Mouse (Mus musculus) splenic B cell, adult 2 months (primary cell): Measurements from ENCODE around the gene Fam161a.

Experiments
- DNase-seq: peaks from one replicate; pipeline ENCODE4 v3.0.0-alpha.2; 2011; ENCODE audit warnings: low read depth, low spot score
- H3K27me3 ChIP-seq: 2 replicates; pipeline ENCODE4 v1.6.1; 2012; ENCODE audit warnings: mild to moderate bottlenecking, low read length, moderate library complexity, mixed read lengths; ENCODE audit not compliant: control insufficient read depth, poor library complexity, insufficient read depth, severe bottlenecking
- H3K36me3 ChIP-seq: 2 replicates; pipeline ENCODE4 v1.6.1; 2012; ENCODE audit warnings: mild to moderate bottlenecking, low read length, moderate library complexity, mixed read lengths; ENCODE audit not compliant: control insufficient read depth, poor library complexity, insufficient read depth, severe bottlenecking

Gene Fam161a

GRCm38 (mm10) chr11:22981543-22981950, 25.8 kb upstream of the Fam161a start:
- DNase-seq, result no peak
- H3K36me3 ChIP-seq, result peaks cover 3% of the 10 kb centered on the region; the same call in 1 of the 2 replicates
- H3K27me3 ChIP-seq, result no peaks in the 10 kb centered on the region

- H3K36me3 ChIP-seq, result peaks cover 3% of the 10 kb centered on the region; the same call in 1 of the 2 replicates
- peak; percentile 96 for DNase-seq
- H3K27me3 ChIP-seq, result no peaks in the 10 kb centered on the region
Observed at GRCm38 (mm10) chr11:22981984-22982757, 25.2 kb upstream of the Fam161a start, which contains the start of the genes Gm28048 and Commd1. Gene Gm28048 (minus strand): TSS chr11:22982090. Gene Commd1 (minus strand): TSS chr11:22982382.

GRCm38 (mm10) chr11:22982846-22983245, 24.5 kb upstream of the Fam161a start:
- Histone ChIP-seq H3K27me3 (no peaks in the 10 kb centered on the region), H3K36me3 (peaks cover 3% of the 10 kb centered on the region; the same call in 1 of the 2 replicates)
- no peak for DNase-seq

DNA sequence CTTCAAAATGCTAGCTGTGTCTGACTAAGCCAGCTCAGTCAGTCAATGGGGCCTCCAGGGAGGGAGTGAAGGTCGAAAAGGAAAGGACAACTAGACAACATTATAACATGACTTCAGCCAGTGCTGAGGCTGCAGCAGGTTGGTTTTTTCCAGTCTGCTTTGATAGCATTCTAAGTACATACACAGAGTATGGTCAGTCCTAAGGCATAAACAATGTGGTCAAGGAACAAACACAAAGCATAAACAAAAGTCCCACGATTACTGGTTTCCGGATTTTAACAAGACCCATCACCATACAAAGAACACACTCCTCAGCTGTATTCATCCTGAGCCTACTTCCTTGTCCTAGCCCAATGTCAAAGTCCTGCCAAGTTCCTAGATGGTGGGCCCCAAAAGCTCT, 21.8 kb upstream of the Fam161a start:
- H3K36me3 ChIP-seq, result no peaks in the 10 kb centered on the region
- DNase-seq, result no peak
- H3K27me3 ChIP-seq, result no peaks in the 10 kb centered on the region

- Histone ChIP-seq H3K27me3 (no peaks in the 10 kb centered on the region), H3K36me3 (no peaks in the 10 kb centered on the region)
- DNase-seq, result peak; percentile 83
Observed at GRCm38 (mm10) chr11:22987357-22987756, 20.0 kb upstream of the Fam161a start.

DNA sequence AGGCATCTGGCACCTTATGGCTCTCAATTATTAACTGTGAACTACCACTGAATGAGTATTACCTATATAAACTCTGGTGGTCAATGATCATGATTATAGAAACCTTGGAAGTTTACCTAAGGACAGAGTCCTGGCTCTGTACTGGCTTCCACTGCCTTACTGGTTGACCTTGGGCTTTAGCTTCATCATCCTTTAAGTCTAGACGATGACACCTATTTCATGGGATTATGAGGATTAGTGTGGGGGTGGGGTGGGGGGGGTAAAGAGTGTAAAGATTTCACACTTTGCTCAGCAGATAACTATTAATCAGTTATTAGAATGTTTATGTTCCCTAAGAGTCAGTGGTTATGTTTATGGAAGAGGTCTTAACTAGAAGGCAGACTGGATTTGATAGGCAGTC, 17.5 kb upstream of the Fam161a start:
- no peak for DNase-seq
- Histone ChIP-seq H3K36me3 (peaks cover 3% of the 10 kb centered on the region), H3K27me3 (no peaks in the 10 kb centered on the region)

GRCm38 (mm10) chr11:22990393-22991126, 16.8 kb upstream of the Fam161a start, which contains the start of gene Cct4:
Gene Cct4 (plus strand): TSS chr11:22990519.
- peaks cover 3% of the 10 kb centered on the region for H3K36me3 ChIP-seq
- no peaks in the 10 kb centered on the region for H3K27me3 ChIP-seq
- peak; percentile 91 for DNase-seq

GRCm38 (mm10) chr11:22991218-22991835, 16.0 kb upstream of the Fam161a start:
- peaks cover 3% of the 10 kb centered on the region for H3K36me3 ChIP-seq
- DNase-seq, result no peak
- H3K27me3 ChIP-seq, result no peaks in the 10 kb centered on the region

DNA sequence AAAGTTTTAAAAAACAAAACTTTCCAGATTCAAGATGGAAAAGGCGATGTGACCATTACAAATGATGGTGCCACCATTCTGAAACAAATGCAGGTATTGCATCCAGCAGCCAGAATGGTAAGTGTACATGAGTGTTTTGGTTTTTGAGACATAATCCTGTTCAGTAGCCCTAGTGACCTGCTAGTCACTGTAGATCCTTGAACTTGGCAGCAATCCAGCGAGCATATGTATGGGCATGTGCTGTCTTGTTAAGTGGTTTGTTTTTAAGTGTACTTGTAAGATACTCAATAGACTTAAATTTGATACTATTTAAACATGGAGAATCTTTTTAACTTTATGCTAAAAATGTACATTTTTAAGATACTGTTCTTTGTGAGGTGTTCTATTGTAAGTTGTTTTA, 13.1 kb upstream of the Fam161a start:
- no peak for DNase-seq
- H3K36me3 ChIP-seq, result peaks cover 9% of the 10 kb centered on the region
- no peaks in the 10 kb centered on the region for H3K27me3 ChIP-seq

DNA sequence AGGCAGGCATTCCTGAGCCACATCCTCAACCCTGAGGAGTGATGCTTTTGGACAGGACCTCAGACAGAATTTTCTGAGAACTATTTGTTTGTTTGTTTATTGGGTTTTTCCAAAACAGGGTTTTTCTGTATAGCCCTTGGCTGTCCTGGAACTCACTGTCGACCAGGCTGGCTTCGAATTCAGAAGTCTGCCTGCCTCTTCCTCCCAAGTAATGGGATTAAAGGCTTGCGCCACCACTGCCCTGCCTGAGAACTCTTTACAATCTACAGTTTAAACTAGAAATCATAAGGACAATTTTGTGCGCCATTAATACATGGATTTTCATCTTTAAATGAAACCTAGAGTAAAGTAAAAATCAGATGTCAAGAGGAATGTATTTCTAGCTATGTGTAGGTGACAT, 11.9 kb upstream of the Fam161a start:
- peaks cover 12% of the 10 kb centered on the region for H3K36me3 ChIP-seq
- no peak for DNase-seq
- H3K27me3 ChIP-seq, result no peaks in the 10 kb centered on the region

- Histone ChIP-seq H3K36me3 (peaks cover 20% of the 10 kb centered on the region), H3K27me3 (no peaks in the 10 kb centered on the region)
- DNase-seq, result no peak
Observed at GRCm38 (mm10) chr11:22998308-22998707, 9.0 kb upstream of the Fam161a start.

GRCm38 (mm10) chr11:23005276-23005675, 2.1 kb upstream of the Fam161a start:
- H3K36me3 ChIP-seq, result peaks cover 15% of the 10 kb centered on the region
- DNase-seq, result no peak
- no peaks in the 10 kb centered on the region for H3K27me3 ChIP-seq

GRCm38 (mm10) chr11:23007166-23007480, 208 bp upstream of the Fam161a start:
- DNase-seq, result no peak
- H3K36me3 ChIP-seq, result peaks cover 7% of the 10 kb centered on the region
- no peaks in the 10 kb centered on the region for H3K27me3 ChIP-seq

- H3K36me3 ChIP-seq, result peaks cover 6% of the 10 kb centered on the region
- no peaks in the 10 kb centered on the region for H3K27me3 ChIP-seq
- DNase-seq, result peak; percentile 82
Observed at GRCm38 (mm10) chr11:23008181-23008823, 971 bp downstream of the Fam161a start.
